Mouse (Mus musculus) CH12.LX (cell line): ENCODE data around the gene Ppfibp2. TPM values are rescaled to one million over a fixed set of nuclear protein-coding genes. Genes with fewer than 3 reads are reported as not detected.

Experiments
- DNase-seq: peaks from one replicate; pipeline ENCODE4 v3.0.0-alpha.2; 2013; ENCODE audit errors: extremely low read depth
- H3K27ac ChIP-seq: 2 replicates; pipeline ENCODE4 v1.5.1; 2012; ENCODE audit warnings: low read depth, mild to moderate bottlenecking, control low read depth, moderate library complexity; ENCODE audit not compliant: insufficient read depth
- H3K27me3 ChIP-seq: replicated peaks from 2 replicates; pipeline ENCODE3; 2012; ENCODE audit warnings: inconsistent platforms
- H3K36me3 ChIP-seq, 2 experiments: replicated peaks in 1 of 2; 2 replicates each; pipeline versions ENCODE3 to v1.6.1; 2012; ENCODE audit warnings: inconsistent platforms in 1 of 2, low read length in 1 of 2, mild to moderate bottlenecking in 1 of 2, mixed read lengths in 1 of 2, moderate library complexity in 1 of 2; ENCODE audit not compliant: control insufficient read depth in 1 of 2, insufficient read depth in 1 of 2
- H3K4me1 ChIP-seq, 2 experiments: 2 replicates each; pipeline ENCODE4 v1.6.1; 2012; ENCODE audit warnings: inconsistent platforms in 1 of 2, moderate library complexity in 1 of 2; ENCODE audit not compliant: insufficient read depth in 2 of 2, control insufficient read depth in 1 of 2
- H3K4me2 ChIP-seq: 2 replicates; pipeline ENCODE4 v1.6.1; 2012; ENCODE audit warnings: low read depth, mild to moderate bottlenecking, control low read depth; ENCODE audit not compliant: poor library complexity, insufficient read depth, severe bottlenecking
- H3K4me3 ChIP-seq, 3 experiments: fragments of 150-350 bp in 1 of 3; sonication (generic) in 1 of 3; replicated peaks in 1 of 3; 2 replicates each; pipeline versions ENCODE3 to v1.5.1; 2011 to 2012; ENCODE audit warnings: low read depth in 2 of 3, low read length in 2 of 3, mild to moderate bottlenecking in 2 of 3, moderate library complexity in 2 of 3, control low read depth in 1 of 3, improper control_type of control experiment in 1 of 3, inconsistent platforms in 1 of 3, mixed read lengths in 1 of 3; ENCODE audit not compliant: poor library complexity in 1 of 3
- H3K79me2 ChIP-seq: replicated peaks from 2 replicates; pipeline ENCODE4 v1.6.1; 2012; ENCODE audit warnings: mild to moderate bottlenecking, moderate library complexity; ENCODE audit not compliant: control insufficient read depth, poor library complexity, insufficient read depth, severe bottlenecking; ENCODE audit errors: extremely low read depth
- H3K9ac ChIP-seq: 2 replicates; pipeline ENCODE4 v1.6.1; 2012; ENCODE audit warnings: low read depth, mild to moderate bottlenecking, control low read depth, moderate library complexity; ENCODE audit not compliant: insufficient read depth
- H3K9me3 ChIP-seq: replicated peaks from 2 replicates; pipeline ENCODE3; 2012; ENCODE audit warnings: low read length, inconsistent platforms, mixed read lengths
- BHLHE40 ChIP-seq: IDR thresholded peaks from 2 replicates; pipeline ENCODE4 v1.6.1; 2011; ENCODE audit warnings: mild to moderate bottlenecking, low read depth, low read length, improper control_type of control experiment
- CHD1 ChIP-seq: IDR thresholded peaks from 2 replicates; pipeline ENCODE4 v1.6.1; 2012; ENCODE audit warnings: low read depth, low read length, improper control_type of control experiment, inconsistent platforms
- ELF1 ChIP-seq: IDR thresholded peaks from 2 replicates; pipeline ENCODE4 v1.6.1; 2014; ENCODE audit warnings: low read depth, mild to moderate bottlenecking, inconsistent platforms, low read length, improper control_type of control experiment
- ETS1 ChIP-seq: conservative IDR thresholded peaks from 2 replicates; pipeline ENCODE4 v1.6.1; 2012; ENCODE audit warnings: low read depth, mild to moderate bottlenecking, inconsistent platforms, low read length, improper control_type of control experiment, moderate library complexity
- JUN ChIP-seq: IDR thresholded peaks from 2 replicates; pipeline ENCODE4 v1.6.1; 2011; ENCODE audit warnings: low read depth, mild to moderate bottlenecking, low read length, improper control_type of control experiment, moderate library complexity; ENCODE audit not compliant: insufficient read depth
- KAT2A ChIP-seq: IDR thresholded peaks from 2 replicates; pipeline ENCODE4 v1.6.1; 2012; ENCODE audit warnings: low read length, improper control_type of control experiment, inconsistent platforms; ENCODE audit not compliant: insufficient replicate concordance
- MAX ChIP-seq: IDR thresholded peaks from 2 replicates; pipeline ENCODE4 v1.6.1; 2011; ENCODE audit warnings: low read length, improper control_type of control experiment
- MAZ ChIP-seq: IDR thresholded peaks from 2 replicates; pipeline ENCODE4 v1.6.1; 2012; ENCODE audit warnings: low read depth, mild to moderate bottlenecking, inconsistent platforms, low read length, improper control_type of control experiment, moderate library complexity
- MEF2A ChIP-seq: IDR thresholded peaks from 2 replicates; pipeline ENCODE4 v1.6.1; 2014; ENCODE audit warnings: low read depth, mild to moderate bottlenecking, inconsistent platforms, low read length, improper control_type of control experiment, borderline replicate concordance
- MXI1 ChIP-seq: IDR thresholded peaks from 2 replicates; pipeline ENCODE4 v1.6.1; 2011; ENCODE audit warnings: mild to moderate bottlenecking, low read depth, low read length, improper control_type of control experiment
- POLR2A ChIP-seq: IDR thresholded peaks from 2 replicates; pipeline ENCODE4 v1.6.1; 2011; ENCODE audit warnings: low read depth, mild to moderate bottlenecking, improper control_type of control experiment, low read length
- SIN3A ChIP-seq: IDR thresholded peaks from 2 replicates; pipeline ENCODE4 v1.6.1; 2012; ENCODE audit warnings: low read length, improper control_type of control experiment, inconsistent platforms
- SMC3 ChIP-seq: IDR thresholded peaks from 2 replicates; pipeline ENCODE4 v1.6.1; 2011; ENCODE audit warnings: low read depth, low read length, improper control_type of control experiment
- TCF12 ChIP-seq: IDR thresholded peaks from 2 replicates; pipeline ENCODE4 v1.6.1; 2014; ENCODE audit warnings: low read depth, mild to moderate bottlenecking, inconsistent platforms, low read length, improper control_type of control experiment
- ZC3H11A ChIP-seq: IDR thresholded peaks from 2 replicates; pipeline ENCODE4 v1.6.1; 2012; ENCODE audit warnings: low read depth, mild to moderate bottlenecking, inconsistent platforms, low read length, improper control_type of control experiment
- dilution Hi-C: fragments of 300-500 bp; cut with MboI; formaldehyde crosslinking; loops from 2 replicates; pipeline ENCODE4 v1.14.3; 2020; ENCODE audit warnings: low sequenced_read_pairs; ENCODE audit not compliant: extremely low pct_unique_long_range_greater_than_20kb, extremely low pct_ligation_motif_present
- in situ Hi-C: fragments of 300-500 bp; cut with MboI; formaldehyde crosslinking; loops from 3 replicates; pipeline ENCODE4 v1.14.3; 2019; ENCODE audit warnings: low sequenced_read_pairs, low pct_ligation_motif_present, low pct_unique_long_range_greater_than_20kb, mixed read lengths
- polyA plus RNA-seq: library from polyadenylated mRNA; unstranded; fragments of >175 nt; gene quantifications from 2 replicates; pipeline ENCODE4 v1.2.1, GENCODE M21; 2012; ENCODE audit warnings: low read depth; ENCODE audit not compliant: insufficient read length
- total RNA-seq, 2 experiments: library from RNA; depleted of rRNA; stranded (reverse); fragments of 300-350 nt in 1 of 2; fragments of >200 nt in 1 of 2; gene quantifications; 2 replicates each; pipeline ENCODE4 v1.2.3; 2012 to 2014

Gene Ppfibp2
- total and polyA plus RNA-seq, 3 experiments: 30.2 to 40.3 (median 40.2) TPM

- no peak overlapping the region for H3K9ac ChIP-seq
- H3K4me2 ChIP-seq: no peak overlapping the region
- peaks cover 32 to 50% of the 10 kb centered on the region in 2 experiments for H3K4me1 ChIP-seq
- in situ Hi-C loops (no loop called here), dilution Hi-C loops (no loop called here)
- TF ChIP-seq JUN: no peak
- no peak for TF ChIP-seq KAT2A
- no peak for TF ChIP-seq MAZ
- TF ChIP-seq CHD1: no peak
- TF ChIP-seq ZC3H11A: no peak
- no peak for TF ChIP-seq ETS1
- no peak for TF ChIP-seq BHLHE40
- TF ChIP-seq POLR2A: no peak
- no peak for TF ChIP-seq TCF12
- TF ChIP-seq MXI1: no peak
- TF ChIP-seq ELF1: no peak
- H3K36me3 ChIP-seq: peaks cover 69 to 88% of the 10 kb centered on the region in 2 experiments
- H3K27me3 ChIP-seq: no peaks in the 10 kb centered on the region
- no peaks in the 10 kb centered on the region for H3K79me2 ChIP-seq
- no peak for DNase-seq
- H3K27ac ChIP-seq: no peak overlapping the region
- no peaks in the 10 kb centered on the region for H3K9me3 ChIP-seq
- no peak overlapping the region for H3K4me3 ChIP-seq
Observed at GRCm38 (mm10) chr7:107742963-107743465, 148.0 kb downstream of the Ppfibp2 start.

- TF ChIP-seq MAX (0 out of 2 replicates have a peak, but pooled peaks have one; percentile 20), ZC3H11A (no peak), BHLHE40 (peak; percentile 45; the same call in 1 of the 2 replicates), MEF2A (no peak; the same call in 1 of the 2 replicates), ETS1 (peak; percentile 50; the same call in 1 of the 2 replicates), ELF1 (0 out of 2 replicates have a peak, but pooled peaks have one; percentile 15), SMC3 (no peak), SIN3A (0 out of 2 replicates have a peak, but pooled peaks have one; percentile 35)
- H3K27ac ChIP-seq: peak overlapping the region; percentile 70
- peaks cover 32 to 55% of the 10 kb centered on the region in 2 experiments for H3K4me1 ChIP-seq
- in situ Hi-C loops (no loop called here), dilution Hi-C loops (no loop called here)
- H3K9ac ChIP-seq: no peak overlapping the region
- peaks cover 61 to 85% of the 10 kb centered on the region in 2 experiments for H3K36me3 ChIP-seq
- H3K9me3 ChIP-seq: no peaks in the 10 kb centered on the region
- H3K79me2 ChIP-seq: no peaks in the 10 kb centered on the region
- DNase-seq: peak; percentile 34
- H3K4me2 ChIP-seq: no peak overlapping the region
- no peaks in the 10 kb centered on the region for H3K27me3 ChIP-seq
- no peak overlapping the region for H3K4me3 ChIP-seq
Observed at GRCm38 (mm10) chr7:107744454-107744853, 149.4 kb downstream of the Ppfibp2 start.
